24 mouse cellular contexts compared by ENCODE assay signal in genomic region chr2:91408031-91408430, GRCm38 (mm10).
"Had no signal": no experiment of that assay in that cellular context is flagged by ENCODE, and none has a peak within 500 bp of the region (broad histone marks: within the 10 kb centered on the region; RNA-seq: fewer than 3 reads in every experiment).

No protein-coding gene starts in this region.

- H3K27ac ChIP-seq: heart, embryonic 10.5 days; hindbrain, embryonic 10.5 days; hindbrain, embryonic 12.5 days; hindbrain, embryonic 14.5 days; intestine, embryonic 15.5 days; layer of hippocampus, adult 2 months; left cerebral cortex, adult 2 months; limb, embryonic 13.5 days; liver, embryonic 13.5 days had no signal

- H3K4me3 ChIP-seq: heart, embryonic 10.5 days; heart, embryonic 12.5 days; hindbrain, embryonic 10.5 days; hindbrain, embryonic 12.5 days; intestine, embryonic 15.5 days; layer of hippocampus, adult 2 months; left cerebral cortex, adult 2 months; limb, embryonic 13.5 days; liver, embryonic 13.5 days had no signal

- H3K36me3 ChIP-seq: heart, embryonic 10.5 days; heart, embryonic 12.5 days; hindbrain, embryonic 12.5 days; intestine, embryonic 15.5 days; limb, embryonic 13.5 days; liver, embryonic 13.5 days had no signal

- H3K4me2 ChIP-seq: heart, embryonic 12.5 days; hindbrain, embryonic 12.5 days; hindbrain, embryonic 14.5 days; intestine, embryonic 15.5 days; limb, embryonic 13.5 days; liver, embryonic 11.5 days; liver, embryonic 13.5 days had no signal

- DNase-seq: gastrocnemius, postnatal 14 days; heart, adult 18-20 months; heart, postnatal 10 days; heart, postnatal 4 days; kidney, adult 18-20 months; kidney, adult 8-10 months; kidney, postnatal 10 days; kidney, postnatal 25 days; kidney, postnatal 4 days; liver; liver, embryonic 13.5 days had no signal

- H3K9me3 ChIP-seq: heart, embryonic 10.5 days; heart, embryonic 12.5 days; hindbrain, embryonic 10.5 days; hindbrain, embryonic 12.5 days; intestine, embryonic 15.5 days; limb, embryonic 13.5 days; liver, embryonic 13.5 days had no signal

- H3K9ac ChIP-seq: heart, embryonic 12.5 days; hindbrain, embryonic 12.5 days; hindbrain, embryonic 14.5 days; intestine, embryonic 15.5 days; limb, embryonic 13.5 days; liver, embryonic 13.5 days had no signal

- H3K27me3 ChIP-seq: heart, embryonic 12.5 days; hindbrain, embryonic 12.5 days; intestine, embryonic 15.5 days; limb, embryonic 13.5 days; liver, embryonic 13.5 days had no signal

- ATAC-seq: hindbrain, embryonic 16.5 days; inflammation-experienced regulatory T-cells, adult 6 months; intestine, embryonic 15.5 days; intestine, postnatal 0 days had no signal
